Mouse (Mus musculus) stomach, postnatal 0 days (tissue): ENCODE results near the gene Zfc3h1. TPM values are rescaled to one million over a fixed set of nuclear protein-coding genes. Genes with fewer than 3 reads are reported as not detected.

Experiments
- ATAC-seq: fragments of 200-750 bp; cut with Nextera tagmentation; 2 replicates; pipeline ENCODE4 v1.8.0; 2017; ENCODE audit not compliant: low FRiP score, low TSS enrichment
- DNase-seq: peaks from one replicate; pipeline ENCODE4 v3.0.0-alpha.2; 2016; ENCODE audit warnings: low spot score
- H3K27ac ChIP-seq: fragments of 300-500 bp; sonication (generic); replicated peaks from 2 replicates; pipeline ENCODE4 v1.5.1; 2014; ENCODE audit warnings: mild to moderate bottlenecking, control low read depth
- H3K27me3 ChIP-seq: fragments of 300-500 bp; sonication (generic); 2 replicates; pipeline ENCODE4 v1.6.1; 2014; ENCODE audit warnings: low read length; ENCODE audit not compliant: control insufficient read depth, insufficient read depth
- H3K36me3 ChIP-seq: fragments of 300-500 bp; sonication (generic); 2 replicates; pipeline ENCODE4 v1.6.1; 2014; ENCODE audit warnings: low read length, mixed read lengths; ENCODE audit not compliant: control insufficient read depth, insufficient read depth
- H3K4me1 ChIP-seq: fragments of 300-500 bp; sonication (generic); replicated peaks from 2 replicates; pipeline ENCODE4 v1.6.1; 2014; ENCODE audit warnings: antibody characterized with exemption; ENCODE audit not compliant: control insufficient read depth, insufficient read depth
- H3K4me2 ChIP-seq: fragments of 300-500 bp; sonication (generic); replicated peaks from 2 replicates; pipeline ENCODE4 v1.6.1; 2014; ENCODE audit warnings: low read depth, mild to moderate bottlenecking, control low read depth, moderate library complexity
- H3K4me3 ChIP-seq: fragments of 300-500 bp; sonication (generic); 2 replicates; pipeline ENCODE4 v1.5.1; 2014; ENCODE audit warnings: low read depth, low read length, control low read depth
- H3K9ac ChIP-seq: fragments of 300-500 bp; sonication (generic); 2 replicates; pipeline ENCODE4 v1.6.1; 2014; ENCODE audit warnings: mild to moderate bottlenecking, low read length, control low read depth, mixed read lengths
- H3K9me3 ChIP-seq: fragments of 300-500 bp; sonication (generic); 2 replicates; pipeline ENCODE4 v1.6.1; 2016; ENCODE audit warnings: low read length; ENCODE audit not compliant: control insufficient read depth
- CTCF ChIP-seq: IDR thresholded peaks from 2 replicates; pipeline ENCODE4 v1.5.1; 2016; ENCODE audit warnings: antibody characterized with exemption, low read depth, mild to moderate bottlenecking, moderate library complexity
- EP300 ChIP-seq: optimal IDR thresholded peaks from 2 replicates; pipeline ENCODE3; 2016; ENCODE audit warnings: antibody characterized with exemption
- WGBS: fragments of 180-500 bp; shearing (Covaris S2); extraction: QIAGEN DNeasy Blood & Tissue Kit; methylation state at CpG from one replicate; pipeline ENCODE4 v1.1.7; 2014; 5-methylcytosine and 5-hydroxymethylcytosine counted together
- polyA plus RNA-seq: library from polyadenylated mRNA; unstranded; fragments of >200 nt; fragmentation: Nextera tagmentation; extraction: Ambion mirVana; gene quantifications from 2 replicates; pipeline ENCODE4 v1.2.1, GENCODE M21; 2015

Zfc3h1 gene
- polyA plus RNA-seq, 1 experiment from 2014 or later: 6.7 TPM

DNA sequence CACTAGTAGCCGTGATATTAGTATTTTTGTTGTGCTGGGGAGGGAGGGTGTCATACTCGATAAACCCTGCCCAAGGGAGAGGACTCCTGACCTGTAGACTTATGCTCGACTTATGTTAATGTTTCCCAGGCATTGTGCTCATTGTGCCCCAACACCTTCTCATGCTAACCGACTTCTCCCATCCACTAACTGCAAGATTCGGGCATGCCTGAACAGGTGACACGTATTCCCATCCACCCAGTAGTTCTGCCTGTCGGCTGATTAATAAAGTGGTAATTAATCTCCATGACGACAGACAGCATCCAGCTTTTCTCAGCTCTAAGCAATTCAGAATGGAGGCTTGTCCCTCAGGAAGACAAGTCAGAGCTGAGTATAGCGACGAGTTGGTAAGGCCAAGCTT lies 35.7 kb upstream of the Zfc3h1 start:
- WGBS: 61% methylated on average over 10 of the region's 10 CpGs
- DNase-seq (no peak), ATAC-seq (no peak)
- TF ChIP-seq CTCF (no peak), EP300 (no peak)
- Histone ChIP-seq H3K9ac (no peak overlapping the region), H3K36me3 (no peaks in the 10 kb centered on the region), H3K4me1 (no peaks in the 10 kb centered on the region), H3K4me2 (no peak overlapping the region), H3K27me3 (no peaks in the 10 kb centered on the region), H3K27ac (no peak overlapping the region), H3K9me3 (no peaks in the 10 kb centered on the region), H3K4me3 (no peak overlapping the region)

DNA sequence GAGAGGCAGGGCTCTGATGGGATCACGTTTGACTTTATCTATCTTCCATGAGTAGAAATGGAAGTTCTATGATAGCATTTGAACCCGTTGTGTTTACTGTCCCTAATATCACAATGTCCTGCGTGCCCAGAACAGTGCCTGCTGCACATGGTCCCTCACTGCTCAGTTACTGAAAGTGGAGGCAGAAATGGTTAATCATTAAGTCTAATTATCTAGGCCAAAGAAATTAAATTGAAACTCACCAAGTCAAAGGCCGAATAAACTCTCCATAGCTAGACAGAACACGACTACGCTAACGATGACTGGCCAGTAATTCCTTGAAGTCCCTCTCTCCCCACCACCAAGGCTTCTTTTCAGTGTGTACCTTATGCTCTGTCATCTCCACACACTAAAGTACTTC lies 35.2 kb upstream of the Zfc3h1 start:
- DNase-seq (no peak), ATAC-seq (no peak)
- no peak overlapping the region for H3K4me3 ChIP-seq
- H3K4me2 ChIP-seq: no peak overlapping the region
- no peak overlapping the region for H3K27ac ChIP-seq
- no peaks in the 10 kb centered on the region for H3K36me3 ChIP-seq
- TF ChIP-seq CTCF (no peak), EP300 (no peak)
- H3K9ac ChIP-seq: no peak overlapping the region
- H3K4me1 ChIP-seq: no peaks in the 10 kb centered on the region
- H3K9me3 ChIP-seq: no peaks in the 10 kb centered on the region
- 76% methylated on average over 7 of the region's 7 CpGs for WGBS
- H3K27me3 ChIP-seq: no peaks in the 10 kb centered on the region

DNA sequence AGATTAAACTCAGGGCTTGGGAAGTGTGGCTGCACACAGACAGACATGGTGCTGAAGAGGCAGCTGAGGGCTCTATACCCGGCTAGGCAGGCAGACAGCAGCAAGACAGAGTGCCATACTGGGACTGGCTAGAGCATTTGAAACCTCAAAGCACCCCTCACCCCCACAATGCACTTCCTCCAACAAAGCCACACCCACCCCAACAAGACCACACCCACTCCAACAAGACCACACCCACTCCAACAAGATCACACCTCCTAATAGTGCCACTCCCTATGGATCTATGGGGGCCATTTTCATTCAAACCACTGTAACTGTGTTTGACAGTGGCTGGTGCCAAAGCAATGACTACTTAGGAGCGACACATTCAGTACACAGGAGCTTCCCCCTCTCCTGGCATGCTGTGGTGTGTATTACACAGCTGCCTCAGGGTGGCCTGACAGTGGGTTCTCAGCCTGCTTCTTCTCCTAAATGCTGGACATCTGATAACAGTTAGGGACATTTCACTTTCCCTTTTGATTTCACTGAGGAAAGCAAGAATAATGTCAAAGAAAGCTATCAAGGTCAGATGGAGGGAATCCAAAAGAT lies 33.9 kb upstream of the Zfc3h1 start:
- no peaks in the 10 kb centered on the region for H3K27me3 ChIP-seq
- no peaks in the 10 kb centered on the region for H3K36me3 ChIP-seq
- H3K9ac ChIP-seq: no peak overlapping the region
- TF ChIP-seq CTCF (no peak), EP300 (no peak)
- no peak for DNase-seq
- H3K4me1 ChIP-seq: no peaks in the 10 kb centered on the region
- no peaks in the 10 kb centered on the region for H3K9me3 ChIP-seq
- H3K4me3 ChIP-seq: no peak overlapping the region
- 76% methylated on average over 2 of the region's 2 CpGs for WGBS
- H3K4me2 ChIP-seq: no peak overlapping the region
- ATAC-seq: peak; percentile 32; the same call in 1 of the 2 replicates
- H3K27ac ChIP-seq: no peak overlapping the region

DNA sequence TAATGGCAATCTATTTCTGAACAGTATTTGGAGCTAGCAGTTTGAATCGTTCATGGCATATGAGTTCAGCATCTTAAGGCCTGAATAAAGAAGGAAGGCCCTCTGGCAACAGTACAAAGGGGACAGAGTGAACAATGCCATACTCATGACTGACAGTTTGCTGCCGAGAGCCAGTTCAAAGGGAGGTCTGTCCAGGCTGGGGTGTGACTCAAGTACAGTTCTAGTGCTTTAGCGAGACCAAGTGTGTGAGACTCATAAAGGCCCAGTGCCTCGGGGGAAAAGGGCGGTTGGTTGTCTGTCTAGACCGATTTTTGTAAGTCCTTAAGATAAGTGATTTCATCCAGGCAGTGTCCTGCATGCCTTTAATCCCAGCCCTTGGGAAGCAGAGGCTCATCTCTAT lies 30.2 kb upstream of the Zfc3h1 start:
- Histone ChIP-seq H3K27me3 (no peaks in the 10 kb centered on the region), H3K9me3 (no peaks in the 10 kb centered on the region), H3K9ac (no peak overlapping the region), H3K27ac (no peak overlapping the region), H3K4me1 (no peaks in the 10 kb centered on the region), H3K36me3 (no peaks in the 10 kb centered on the region), H3K4me3 (no peak overlapping the region), H3K4me2 (no peak overlapping the region)
- DNase-seq (no peak), ATAC-seq (no peak)
- TF ChIP-seq EP300: no peak
- TF ChIP-seq CTCF: no peak
- WGBS: 67% methylated on average over 6 of the region's 6 CpGs

DNA sequence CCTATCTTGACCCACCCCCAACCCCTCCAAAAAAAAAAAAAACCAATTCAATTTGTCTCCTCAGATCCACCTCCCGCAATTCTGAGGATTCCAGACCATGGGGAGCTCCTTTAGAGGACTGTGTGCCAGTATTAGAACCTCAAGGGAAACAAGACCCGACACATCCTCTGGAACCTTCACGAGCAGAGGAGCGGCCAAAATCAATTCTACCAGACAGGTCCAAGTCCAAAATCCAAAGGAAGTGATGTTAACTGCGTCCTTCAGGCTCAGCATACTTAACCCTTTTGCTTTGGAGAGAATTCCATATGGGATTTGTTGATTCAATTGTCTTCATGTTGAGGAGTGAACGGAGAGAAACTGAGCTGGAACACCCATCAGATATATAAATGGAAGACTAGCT lies 29.7 kb upstream of the Zfc3h1 start:
- Histone ChIP-seq H3K4me2 (no peak overlapping the region), H3K27ac (no peak overlapping the region), H3K4me3 (no peak overlapping the region), H3K4me1 (no peaks in the 10 kb centered on the region), H3K27me3 (no peaks in the 10 kb centered on the region), H3K9ac (no peak overlapping the region), H3K9me3 (no peaks in the 10 kb centered on the region), H3K36me3 (no peaks in the 10 kb centered on the region)
- 77% methylated on average over 6 of the region's 6 CpGs for WGBS
- no peak for ATAC-seq
- DNase-seq: no peak
- no peak for TF ChIP-seq EP300
- no peak for TF ChIP-seq CTCF

DNA sequence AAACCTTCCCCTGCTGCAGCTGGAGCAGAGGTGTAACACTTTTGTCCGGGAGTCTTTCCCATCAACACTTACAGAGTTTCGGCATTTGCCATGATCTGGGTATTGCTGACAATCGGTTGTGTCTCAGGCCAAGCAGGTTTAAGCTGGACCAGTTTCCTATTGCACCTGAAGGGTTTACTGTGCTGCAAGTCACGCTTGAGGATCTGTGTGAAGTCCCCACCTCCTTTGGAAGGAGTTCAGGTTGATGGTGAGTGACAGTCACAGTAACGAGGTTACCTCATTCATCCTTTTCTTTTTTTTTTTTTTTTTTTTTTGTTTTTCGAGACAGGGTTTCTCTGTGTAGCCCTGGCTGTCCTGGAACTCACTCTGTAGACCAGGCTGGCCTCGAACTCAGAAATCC lies 28.7 kb upstream of the Zfc3h1 start:
- Histone ChIP-seq H3K9ac (no peak overlapping the region), H3K9me3 (no peaks in the 10 kb centered on the region), H3K27me3 (no peaks in the 10 kb centered on the region), H3K36me3 (no peaks in the 10 kb centered on the region), H3K4me1 (no peaks in the 10 kb centered on the region; the same call in 1 of the 2 replicates), H3K4me3 (no peak overlapping the region), H3K27ac (no peak overlapping the region), H3K4me2 (no peak overlapping the region)
- TF ChIP-seq CTCF: no peak
- TF ChIP-seq EP300: no peak
- ATAC-seq (no peak), DNase-seq (no peak)
- 79% methylated on average over 6 of the region's 7 CpGs for WGBS
